8 mouse cellular contexts compared by ENCODE assay signal in the genomic region with DNA sequence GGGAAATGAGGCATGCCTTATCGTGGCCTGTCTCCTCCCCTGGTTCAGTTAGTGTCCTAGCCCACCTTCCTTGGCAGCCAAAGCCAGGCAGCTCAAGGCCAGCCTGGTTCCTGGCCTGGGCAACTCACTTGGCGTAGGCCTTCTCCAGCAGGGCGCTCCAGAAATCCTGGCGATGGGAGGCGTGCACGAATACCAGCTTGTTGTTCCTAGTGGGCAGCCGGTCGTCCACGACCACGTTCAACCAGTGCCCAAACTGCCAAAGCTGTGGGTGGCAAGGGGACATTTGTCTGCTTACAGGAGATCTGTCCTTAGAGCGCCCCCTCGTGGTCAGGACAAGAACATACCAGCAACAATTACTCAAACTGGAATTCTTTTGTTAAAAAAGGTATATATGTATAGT. TPM values are rescaled to one million over a fixed set of nuclear protein-coding genes. Genes with fewer than 3 reads are reported as not detected.
DNase-seq lines count a peak whose midpoint lies in the region; ATAC-seq and TF ChIP-seq lines count a peak whose summit lies in the region.

No protein-coding gene starts in this region.

- no peak overlapping the region for H3K4me3 ChIP-seq in kidney, postnatal 0 days (replicated peaks; ENCODE audit: low read depth, low read length)
- H3K4me3 ChIP-seq in liver, postnatal 0 days (ENCODE audit: low read depth, low read length) = no peak overlapping the region

- no peaks in the 10 kb centered on the region for H3K9me3 ChIP-seq in kidney, postnatal 0 days (replicated peaks; ENCODE audit: low read length)
- H3K9me3 ChIP-seq in liver, postnatal 0 days (ENCODE audit: low read length) = peaks cover 2% of the 10 kb centered on the region; the same call in 1 of the 2 replicates

- no peak for ATAC-seq in kidney, postnatal 0 days (replicated peaks; ENCODE audit: low FRiP score, low read depth)
- ATAC-seq in liver, postnatal 0 days = no peak

- H3K27ac ChIP-seq in kidney, postnatal 0 days = no peak overlapping the region
- no peak overlapping the region for H3K27ac ChIP-seq in liver, postnatal 0 days (ENCODE audit: low read depth)

- no peaks in the 10 kb centered on the region for H3K27me3 ChIP-seq in kidney, postnatal 0 days (ENCODE audit: insufficient read depth, low read length)
- H3K27me3 ChIP-seq in liver, postnatal 0 days (ENCODE audit: insufficient read depth, low read length) = no peaks in the 10 kb centered on the region

- DNase-seq in 3T3-L1 (ENCODE audit: low read depth, low spot score) (peak; percentile 77), ES-CJ7 (ENCODE audit: low read depth, low spot score) (peak; percentile 80)
- peak; percentile 82 for DNase-seq in cerebellum, adult 8-10 months
- DNase-seq in frontal cortex, adult 2 months (ENCODE audit: extremely low spot score in 1 of 2, low spot score in 1 of 2) = peak; percentile 49 to 78
- DNase-seq in kidney, postnatal 0 days (ENCODE audit: low spot score) = peak; percentile 79
- peak; percentile 85 for DNase-seq in liver, postnatal 0 days
- peak; percentile 88 for DNase-seq in retina, postnatal 1 day
- peak; percentile 68 for DNase-seq in urinary bladder, adult 2 months (ENCODE audit: low spot score)

- 23% methylated on average over 12 of the region's 12 CpGs for WGBS in kidney, postnatal 0 days
- WGBS in liver, postnatal 0 days (ENCODE audit: insufficient replicate concordance) = 18% methylated on average over 12 of the region's 12 CpGs

- H3K4me2 ChIP-seq in kidney, postnatal 0 days (ENCODE audit: low read length) = no peak overlapping the region
- H3K4me2 ChIP-seq in liver, postnatal 0 days (ENCODE audit: low read depth, low read length) = no peak overlapping the region

- no peak overlapping the region for H3K9ac ChIP-seq in kidney, postnatal 0 days (ENCODE audit: low read depth, low read length)
- no peak overlapping the region for H3K9ac ChIP-seq in liver, postnatal 0 days (replicated peaks)

- H3K4me1 ChIP-seq in kidney, postnatal 0 days (replicated peaks; ENCODE audit: insufficient read depth, low read length) = no peaks in the 10 kb centered on the region
- H3K4me1 ChIP-seq in liver, postnatal 0 days (ENCODE audit: insufficient read depth) = no peaks in the 10 kb centered on the region

- H3K36me3 ChIP-seq in kidney, postnatal 0 days (ENCODE audit: insufficient read depth, low read length) = no peaks in the 10 kb centered on the region
- H3K36me3 ChIP-seq in liver, postnatal 0 days (replicated peaks; ENCODE audit: insufficient read depth, low read length) = no peaks in the 10 kb centered on the region

- no peak for TF ChIP-seq EP300 in liver, postnatal 0 days (IDR thresholded peaks at IDR 0.05; ENCODE audit: low read depth)

- TF ChIP-seq CTCF in kidney, postnatal 0 days (IDR thresholded peaks at IDR 0.05; ENCODE audit: low read depth) = peak; percentile 95
- TF ChIP-seq CTCF in liver, postnatal 0 days (IDR thresholded peaks at IDR 0.05; ENCODE audit: low read depth) = peak; percentile 92

RNA-seq across cellular contexts. Expression of a gene that starts 16.4 kb away (rescaled TPM):
- 0.23 and 0.34 TPM in 2 replicates for polyA plus RNA-seq in frontal cortex, adult 2 months (2012; rRNA removed)
- 0.17 TPM in 1 of 2 replicates, not detected in the other for polyA plus RNA-seq in kidney, postnatal 0 days (2015; fragmentation: Nextera tagmentation; extraction: Ambion mirVana)
- not detected in 2 replicates for polyA plus RNA-seq in liver, postnatal 0 days (2015; fragmentation: Nextera tagmentation; extraction: Ambion mirVana)
- 2.3 and 2.7 TPM in 2 replicates for polyA plus RNA-seq in urinary bladder, adult 2 months (2012; rRNA removed)

RNA-seq across cellular contexts. Expression of a gene that starts 40.8 kb away (rescaled TPM):
- not detected in 2 replicates for polyA plus RNA-seq in frontal cortex, adult 2 months (2012; rRNA removed)
- 16.7 and 18.4 TPM in 2 replicates for polyA plus RNA-seq in kidney, postnatal 0 days (2015; fragmentation: Nextera tagmentation; extraction: Ambion mirVana)
- polyA plus RNA-seq in liver, postnatal 0 days (2015; fragmentation: Nextera tagmentation; extraction: Ambion mirVana) = 0.19 TPM in 1 of 2 replicates, not detected in the other
- polyA plus RNA-seq in urinary bladder, adult 2 months (2012; rRNA removed) = 0.31 and 0.84 TPM in 2 replicates

RNA-seq across cellular contexts. Expression of a gene that starts 43.3 kb away (rescaled TPM):
- polyA plus RNA-seq in frontal cortex, adult 2 months (2012; rRNA removed) = 35.4 and 38.9 TPM in 2 replicates
- 93.6 and 101 TPM in 2 replicates for polyA plus RNA-seq in kidney, postnatal 0 days (2015; fragmentation: Nextera tagmentation; extraction: Ambion mirVana)
- polyA plus RNA-seq in liver, postnatal 0 days (2015; fragmentation: Nextera tagmentation; extraction: Ambion mirVana) = 83.0 and 91.6 TPM in 2 replicates
- 210 and 219 TPM in 2 replicates for polyA plus RNA-seq in urinary bladder, adult 2 months (2012; rRNA removed)

RNA-seq across cellular contexts. Expression of a gene that starts 43.4 kb away (rescaled TPM):
- 48.4 and 52.8 TPM in 2 replicates for polyA plus RNA-seq in frontal cortex, adult 2 months (2012; rRNA removed)
- polyA plus RNA-seq in kidney, postnatal 0 days (2015; fragmentation: Nextera tagmentation; extraction: Ambion mirVana) = 148 and 160 TPM in 2 replicates
- polyA plus RNA-seq in liver, postnatal 0 days (2015; fragmentation: Nextera tagmentation; extraction: Ambion mirVana) = 113 TPM in 2 replicates
- 100 and 106 TPM in 2 replicates for polyA plus RNA-seq in urinary bladder, adult 2 months (2012; rRNA removed)

RNA-seq across cellular contexts. Expression of a gene that starts 44.0 kb away (rescaled TPM):
- 176 and 198 TPM in 2 replicates for polyA plus RNA-seq in frontal cortex, adult 2 months (2012; rRNA removed)
- 29.6 and 32.7 TPM in 2 replicates for polyA plus RNA-seq in kidney, postnatal 0 days (2015; fragmentation: Nextera tagmentation; extraction: Ambion mirVana)
- polyA plus RNA-seq in liver, postnatal 0 days (2015; fragmentation: Nextera tagmentation; extraction: Ambion mirVana) = 15.1 and 16.9 TPM in 2 replicates
- polyA plus RNA-seq in urinary bladder, adult 2 months (2012; rRNA removed) = 73.6 and 76.5 TPM in 2 replicates
